Mouse (Mus musculus) heart, postnatal 10 days (tissue): Measurements from ENCODE around the gene Mthfr. TPM values are rescaled to one million over a fixed set of nuclear protein-coding genes. Genes with fewer than 3 reads are reported as not detected.

Source experiments
- DNase-seq, 2 experiments: peaks; one replicate each; pipeline ENCODE4 v3.0.0; 2021
- intact Hi-C: fragments of 180-260 bp; cut with DNase I; formaldehyde crosslinking; loops from one replicate; pipeline ENCODE4 v1.15.1; 2025
- total RNA-seq, 2 experiments: library from RNA; stranded (reverse); gene quantifications; 2 replicates each; pipeline ENCODE4 v1.2.3; 2021

Mthfr gene
- total RNA-seq, 2 experiments from 2014 or later = 15.2 to 16.5 TPM

DNA sequence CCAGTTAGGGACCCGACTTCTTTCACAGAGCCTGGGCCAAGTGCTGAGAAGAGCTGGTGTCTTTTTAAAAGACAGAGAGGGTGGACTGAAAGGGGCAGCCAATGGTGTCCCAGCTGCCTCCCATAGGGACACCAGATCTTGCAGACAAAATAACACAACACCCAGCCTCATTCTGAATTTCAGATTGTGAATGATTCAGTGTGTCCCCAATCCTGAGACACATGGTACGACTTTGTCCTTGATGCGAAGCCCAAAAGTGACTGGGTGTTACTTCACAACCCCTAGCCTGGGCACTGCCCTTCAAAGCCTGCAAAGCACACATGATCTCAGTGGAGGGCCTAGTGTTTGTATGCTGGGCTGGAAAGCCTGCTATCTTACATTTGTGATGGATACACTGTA lies 47.0 kb downstream of the Mthfr start:
- intact Hi-C loops = no loop called here
- DNase-seq = peak in 1 of 2 experiments; percentile 35

GRCm38 (mm10) chr4:148087091-148087906 lies 48.4 kb downstream of the Mthfr start:
- intact Hi-C loops = no loop called here
- peak; percentile 75 to 80 for DNase-seq

GRCm38 (mm10) chr4:148087907-148088527 lies 49.1 kb downstream of the Mthfr start, which contains the start of gene Agtrap:
TSS of gene Agtrap (minus strand) at chr4:148088031.
- peak; percentile 97 to 98 for DNase-seq
- intact Hi-C loops = no loop called here

DNA sequence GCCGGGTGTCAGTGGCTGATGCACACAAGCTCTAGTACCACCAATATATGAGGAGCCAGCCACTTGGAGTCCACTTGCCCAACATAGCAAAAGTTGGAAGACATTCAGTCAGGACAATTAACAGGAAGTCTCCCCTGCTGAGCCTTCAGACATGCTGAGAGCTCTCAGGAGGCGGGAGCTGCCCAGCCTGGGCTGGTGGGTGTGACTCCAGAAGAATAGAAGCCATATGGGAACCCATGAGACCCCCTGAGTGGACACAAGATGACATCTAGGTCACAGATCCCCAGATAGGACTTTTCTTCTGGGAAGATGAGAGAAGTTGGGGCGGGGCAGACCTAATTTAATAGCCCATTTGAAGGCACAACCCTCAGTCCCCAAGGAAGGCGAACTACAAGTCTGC lies 50.3 kb downstream of the Mthfr start:
- intact Hi-C loops = no loop called here
- DNase-seq = no peak

- intact Hi-C loops = no loop called here
- DNase-seq = no peak
These were observed 52.3 kb downstream of the Mthfr start for GRCm38 (mm10) chr4:148091181-148091580.

DNA sequence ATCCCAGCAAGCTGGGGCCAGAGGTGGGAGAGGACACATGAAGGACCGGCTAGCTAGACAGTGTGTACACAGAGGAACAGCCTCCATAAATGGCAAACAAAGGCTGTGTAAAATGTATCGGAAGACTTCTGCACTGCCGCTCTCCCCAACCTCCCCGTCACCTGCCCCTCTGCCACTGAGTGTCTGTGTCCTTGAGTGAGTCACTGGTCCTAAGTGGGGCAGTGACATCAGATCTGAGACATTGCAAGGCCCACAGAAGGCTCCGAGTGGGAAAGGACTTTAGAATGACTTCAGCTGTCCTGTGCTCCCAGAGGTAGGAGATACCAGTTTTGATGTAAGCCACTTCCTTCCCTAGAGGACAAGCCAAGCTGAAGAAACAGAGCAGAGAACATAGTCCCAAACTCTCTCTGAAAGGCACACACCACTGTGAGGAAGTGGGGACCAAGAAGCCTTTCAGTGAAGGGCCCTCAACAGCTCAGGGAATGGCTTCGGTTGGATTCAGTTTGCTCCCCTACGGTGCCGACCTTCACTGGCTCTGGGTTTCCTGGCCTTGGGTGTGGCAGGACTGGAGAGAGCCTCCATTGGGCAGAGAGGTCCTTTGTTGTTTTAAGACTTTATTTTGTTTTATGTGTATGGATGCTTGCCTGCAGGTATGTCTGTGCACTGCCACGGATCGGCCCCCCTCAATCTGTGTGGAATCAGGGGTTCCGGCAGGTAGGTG lies 53.8 kb downstream of the Mthfr start:
- intact Hi-C loops = no loop called here
- no peak for DNase-seq

- intact Hi-C loops = no loop called here
These were observed 55.3 kb downstream of the Mthfr start for GRCm38 (mm10) chr4:148094161-148094560.

DNA sequence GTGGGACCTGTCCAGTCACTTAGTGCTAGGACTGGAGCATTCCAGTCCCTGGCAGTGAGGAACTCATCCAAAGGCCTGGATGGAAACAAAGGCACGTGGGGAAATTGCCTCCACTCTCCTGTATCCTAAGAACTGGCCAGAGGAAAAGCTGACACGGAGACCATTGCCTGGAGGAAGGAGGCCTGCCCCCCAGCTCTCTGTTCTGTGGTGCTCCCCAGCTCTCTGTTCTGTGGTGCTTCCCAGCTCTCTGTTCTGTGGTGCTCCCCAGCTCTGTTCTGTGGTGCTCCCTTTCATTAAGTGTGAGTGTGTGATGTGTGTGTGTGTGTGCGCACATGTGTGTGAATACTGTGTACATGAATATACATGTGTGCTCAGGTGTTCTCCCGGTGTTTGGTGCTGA lies 56.2 kb downstream of the Mthfr start:
- intact Hi-C loops = no loop called here

More at GRCm38 (mm10) chr4:148094161-148094560, 55.3 kb downstream of the Mthfr start:
- no peak for DNase-seq

DNA sequence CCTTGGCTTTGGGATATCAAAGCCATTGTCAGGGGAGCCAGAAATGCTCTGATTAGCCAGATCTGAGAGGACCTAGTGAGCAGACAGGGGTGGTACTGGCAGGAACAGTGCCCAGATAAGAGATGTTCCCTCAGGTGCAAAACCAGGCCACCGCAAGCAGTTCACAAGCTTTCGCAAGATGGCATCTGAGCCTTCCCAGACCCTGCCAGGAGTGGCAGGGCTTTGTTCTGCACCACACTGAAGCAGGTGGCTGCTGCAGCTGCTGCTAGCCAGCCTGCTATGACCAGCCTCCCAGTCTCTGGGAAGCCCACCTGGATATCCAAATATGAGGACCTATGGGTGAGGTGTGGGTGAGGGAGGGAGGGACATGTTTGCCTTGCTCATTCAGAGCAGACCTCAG lies 59.1 kb downstream of the Mthfr start:
- DNase-seq = no peak
- intact Hi-C loops = no loop called here

More for the DNA sequence above, 56.2 kb downstream of the Mthfr start:
- DNase-seq = no peak

- intact Hi-C loops = no loop called here
- peak in 1 of 2 experiments; percentile 23 for DNase-seq
These were observed 59.8 kb downstream of the Mthfr start for GRCm38 (mm10) chr4:148098666-148099065.

GRCm38 (mm10) chr4:148101801-148102527 lies 63.1 kb downstream of the Mthfr start:
- intact Hi-C loops = no loop called here

GRCm38 (mm10) chr4:148104146-148104545 lies 65.3 kb downstream of the Mthfr start:
- DNase-seq = no peak
- intact Hi-C loops = no loop called here

More at GRCm38 (mm10) chr4:148101801-148102527, 63.1 kb downstream of the Mthfr start:
- DNase-seq = peak; percentile 70 to 78

- intact Hi-C loops = no loop called here
- DNase-seq = peak; percentile 28 to 29
These were observed 68.9 kb downstream of the Mthfr start for GRCm38 (mm10) chr4:148107621-148108291.

- no peak for DNase-seq
These were observed 69.8 kb downstream of the Mthfr start for GRCm38 (mm10) chr4:148108565-148109100.

More at GRCm38 (mm10) chr4:148108565-148109100, 69.8 kb downstream of the Mthfr start:
- intact Hi-C loops = no loop called here

Other genes starting within 250 kb of the Mthfr start
- gene Zfp984, start 229.3 kb upstream of the Mthfr start, total RNA-seq = 1 to 10 TPM; 3.4 to 5.2 TPM
- gene Zfp933, start 190.7 kb upstream of the Mthfr start, total RNA-seq = 10 to 100 TPM; 11.2 to 12.4 TPM
- gene Miip, start 170.3 kb upstream of the Mthfr start, total RNA-seq = 10 to 100 TPM in 1 of 2 experiments, 1 to 10 TPM in 1; 8.8 to 12.4 TPM
- 10 to 100 TPM; 11.2 to 14.3 TPM for gene Fv1, start 170.1 kb upstream of the Mthfr start, total RNA-seq
- 100 to 1,000 TPM; 583 to 610 TPM for gene Mfn2, start 134.4 kb upstream of the Mthfr start, total RNA-seq
- 100 to 1,000 TPM in 1 of 2 experiments, 10 to 100 TPM in 1; 97.7 to 104 TPM for gene Plod1, start 102.3 kb upstream of the Mthfr start, total RNA-seq
- gene 2510039O18Rik, start 98.2 kb upstream of the Mthfr start, total RNA-seq = 10 to 100 TPM; 47.0 to 49.5 TPM
- gene Nppb, start 53.3 kb upstream of the Mthfr start, total RNA-seq = 100 to 1,000 TPM; 204 to 360 TPM
- gene Nppa, start 38.4 kb upstream of the Mthfr start, total RNA-seq = 1,000 to 10,000 TPM in 1 of 2 experiments, 100 to 1,000 TPM in 1; 613 to 1,804 TPM
- gene Clcn6, start 256 bp upstream of the Mthfr start, total RNA-seq = 10 to 100 TPM; 11.0 to 14.6 TPM
- gene Agtrap, start 49.0 kb downstream of the Mthfr start, total RNA-seq = 10 to 100 TPM; 33.6 to 37.0 TPM
- 10 to 100 TPM; 12.5 to 15.1 TPM for gene Mad2l2, start 91.3 kb downstream of the Mthfr start, total RNA-seq
- gene Draxin, start 91.6 kb downstream of the Mthfr start, total RNA-seq = not detected
- gene Fbxo6, start 113.1 kb downstream of the Mthfr start, total RNA-seq = 10 to 100 TPM; 26.4 to 26.9 TPM
- gene Fbxo44, start 121.4 kb downstream of the Mthfr start, total RNA-seq = 10 to 100 TPM; 11.2 to 11.8 TPM
- not detected for gene Fbxo2, start 121.5 kb downstream of the Mthfr start, total RNA-seq
- gene Disp3, start 248.9 kb downstream of the Mthfr start, total RNA-seq = under 1 TPM in 1 of 2 experiments, not detected in 1; 0.14 TPM